Mouse (Mus musculus) CD4-positive, CD25-positive, alpha-beta regulatory T cell, adult 9 weeks (primary cell): ENCODE data around the gene Klk8. TPM values are rescaled to one million over a fixed set of nuclear protein-coding genes. Genes with fewer than 3 reads are reported as not detected.

Experiments used
- polyA plus RNA-seq: library from polyadenylated mRNA; unstranded; fragments of 100-300 nt; shearing (Covaris generic); gene quantifications from one replicate; pipeline ENCODE4 v1.2.1, GENCODE M21; 2017

Gene Klk8
- 141 TPM for polyA plus RNA-seq

DNA sequence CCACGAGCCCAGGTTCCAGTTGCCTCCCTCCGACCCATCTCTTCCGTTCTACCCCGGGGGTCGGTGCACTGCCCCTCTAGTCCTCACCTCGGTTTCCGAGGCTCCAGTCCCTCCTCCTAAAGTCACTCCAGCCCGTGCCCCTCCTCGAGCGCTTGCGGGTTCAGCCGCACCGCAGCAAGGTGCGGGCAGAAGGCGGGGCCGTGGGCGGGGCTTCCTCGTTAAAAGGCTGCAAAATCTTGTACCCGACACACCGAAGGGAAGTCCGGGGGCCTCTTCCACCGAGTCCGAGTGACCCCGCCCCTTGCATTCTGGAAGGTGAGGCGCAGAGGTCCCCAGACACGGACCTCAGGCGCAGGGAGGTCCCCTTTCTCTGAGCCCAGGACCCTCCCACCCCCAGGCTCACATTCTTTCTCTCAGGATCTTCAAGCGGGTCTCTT lies at the start of gene Klk8:
Gene Klk8, plus strand, starts transcription at position 245 of the 437 bp plus-strand sequence.

GRCm38 (mm10) chr7:43768597-43768996 lies 28.8 kb upstream of the Klk8 start, which contains the start of gene Klk12:
Klk12 (plus strand) TSS chr7:43768897.

GRCm38 (mm10) chr7:43774364-43774763 lies 23.0 kb upstream of the Klk8 start, which contains the start of gene Klk11:
Klk11 (plus strand) TSS chr7:43774604.

GRCm38 (mm10) chr7:43780746-43781145 lies 16.6 kb upstream of the Klk8 start, which contains the start of gene Klk10:
Klk10 (plus strand) TSS chr7:43781035.

DNA sequence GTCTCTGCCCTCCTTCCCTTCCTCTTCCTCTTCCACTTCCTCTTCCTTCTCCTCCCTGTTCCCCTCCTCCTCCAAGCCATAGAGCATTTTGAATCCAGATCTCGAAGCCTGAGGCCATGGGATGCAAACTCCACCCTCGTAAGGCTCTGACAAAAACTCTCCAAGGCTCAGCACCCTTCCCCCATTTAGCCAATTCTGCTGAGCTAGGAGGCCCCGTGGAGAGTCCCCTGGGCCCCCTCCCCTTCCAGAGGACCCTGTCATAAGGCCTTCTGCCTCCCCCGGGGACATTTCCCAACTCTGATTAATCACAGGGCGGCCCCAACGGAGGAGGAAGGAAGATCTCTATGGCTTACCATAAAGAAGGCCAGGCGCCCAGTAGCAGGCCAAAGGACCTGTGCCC lies 5.8 kb upstream of the Klk8 start, which contains the start of gene Klk9:
Gene Klk9, plus strand, starts transcription at position 301 of the 400 bp plus-strand sequence.

GRCm38 (mm10) chr7:43810994-43811393 lies 13.6 kb downstream of the Klk8 start, which contains the start of gene Klk7:
Klk7 (plus strand) TSS chr7:43811294.

GRCm38 (mm10) chr7:43824199-43824598 lies 26.8 kb downstream of the Klk8 start, which contains the start of gene Klk6:
Klk6 (plus strand) TSS chr7:43824499.

DNA sequence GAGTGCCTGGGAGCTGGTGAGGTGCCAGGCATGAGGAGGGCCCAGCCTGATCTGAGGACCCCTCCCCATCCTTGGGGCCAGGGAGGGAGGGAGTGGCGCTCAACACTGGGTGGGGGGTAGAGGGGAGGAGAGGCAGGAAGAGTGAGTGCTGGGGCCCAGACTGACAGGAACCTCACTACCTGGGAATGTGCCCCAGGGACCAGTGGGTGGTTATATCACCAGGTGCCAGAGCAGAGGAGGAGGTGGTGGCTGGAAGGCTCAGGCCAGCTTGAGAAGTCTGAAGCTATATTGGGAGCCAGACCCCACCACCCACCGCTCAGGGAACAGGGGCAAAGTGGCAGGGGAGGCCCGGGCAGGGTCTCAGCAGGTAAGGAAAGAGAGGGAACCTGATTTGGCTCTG lies 44.3 kb downstream of the Klk8 start, which contains the start of gene Klk5:
Gene Klk5, plus strand, starts transcription at position 271 of the 400 bp plus-strand sequence.

Other genes with a start within 250 kb of the Klk8 start
- gene Zfp658, start 235.3 kb upstream of the Klk8 start, polyA plus RNA-seq: 8.7 TPM
- 16.0 TPM for gene Zfp719, start 218.0 kb upstream of the Klk8 start, polyA plus RNA-seq
- not detected for gene Zfp819, start 190.4 kb upstream of the Klk8 start, polyA plus RNA-seq
- gene Ceacam18, start 162.9 kb upstream of the Klk8 start, polyA plus RNA-seq: not detected
- gene Siglece, start 137.4 kb upstream of the Klk8 start, polyA plus RNA-seq: 0.93 TPM
- 3.1 TPM for gene Ctu1, start 125.6 kb upstream of the Klk8 start, polyA plus RNA-seq
- gene Klk14, start 107.2 kb upstream of the Klk8 start, polyA plus RNA-seq: not detected
- not detected for gene Klk13, start 85.0 kb upstream of the Klk8 start, polyA plus RNA-seq
- gene Klk12, start 28.7 kb upstream of the Klk8 start, polyA plus RNA-seq: not detected
- not detected for gene Klk11, start 23.0 kb upstream of the Klk8 start, polyA plus RNA-seq
- gene Klk10, start 16.5 kb upstream of the Klk8 start, polyA plus RNA-seq: 0.33 TPM
- 0.62 TPM for gene Klk9, start 5.7 kb upstream of the Klk8 start, polyA plus RNA-seq
- gene Klk7, start 13.7 kb downstream of the Klk8 start, polyA plus RNA-seq: not detected
- not detected for gene Klk6, start 26.9 kb downstream of the Klk8 start, polyA plus RNA-seq
- not detected for gene Klk5, start 44.4 kb downstream of the Klk8 start, polyA plus RNA-seq
- gene Klk4, start 83.6 kb downstream of the Klk8 start, polyA plus RNA-seq: not detected
- not detected for gene Klk15, start 136.2 kb downstream of the Klk8 start, polyA plus RNA-seq
- gene Klk1b8, start 153.1 kb downstream of the Klk8 start, polyA plus RNA-seq: not detected
- not detected for gene Klk1b1, start 169.2 kb downstream of the Klk8 start, polyA plus RNA-seq
- gene Klk1b9, start 178.5 kb downstream of the Klk8 start, polyA plus RNA-seq: 1.1 TPM
- gene Klk1b11, start 198.3 kb downstream of the Klk8 start, polyA plus RNA-seq: not detected
- not detected for gene Klk1b26, start 214.6 kb downstream of the Klk8 start, polyA plus RNA-seq